Mouse (Mus musculus) embryonic fibroblast, embryonic 13.5 days (primary cell): ENCODE data around the gene Bend3.

Experiments used
- CTCF ChIP-seq: IDR thresholded peaks from 2 replicates; pipeline ENCODE4 v1.5.1; 2011; ENCODE audit warnings: mild to moderate bottlenecking, control low read depth, low read length, moderate library complexity, borderline replicate concordance; ENCODE audit not compliant: insufficient read depth
- POLR2A ChIP-seq: IDR thresholded peaks from 2 replicates; pipeline ENCODE4 v1.6.1; 2011; ENCODE audit warnings: low read depth, mild to moderate bottlenecking, control low read depth, low read length, moderate library complexity

- no peak for TF ChIP-seq CTCF
- peak; percentile 46 for TF ChIP-seq POLR2A
These were observed 558 bp upstream of the Bend3 start for GRCm38 (mm10) chr10:43477865-43478681.
